28 mouse cellular contexts compared by ENCODE assay signal in genomic region chr2:118689875-118690274, GRCm38 (mm10). TPM values are rescaled to one million over a fixed set of nuclear protein-coding genes. Genes with fewer than 3 reads are reported as not detected.
DNase-seq lines count a peak whose midpoint lies in the region; ATAC-seq and TF ChIP-seq lines count a peak whose summit lies in the region.
"Had no signal": no experiment of that assay in that cellular context is flagged by ENCODE, and none has a peak within 500 bp of the region (broad histone marks: within the 10 kb centered on the region; RNA-seq: fewer than 3 reads in every experiment).

No protein-coding gene starts in this region.

- H3K9ac ChIP-seq in heart, postnatal 0 days (replicated peaks; ENCODE audit: low read depth, low read length) = no peak overlapping the region
- no peak overlapping the region for H3K9ac ChIP-seq in heart, embryonic 12.5 days
- no peak overlapping the region for H3K9ac ChIP-seq in liver, embryonic 14.5 days (replicated peaks)
- H3K9ac ChIP-seq in liver, embryonic 12.5 days = no peak overlapping the region
- no peak overlapping the region for H3K9ac ChIP-seq in embryonic facial prominence, embryonic 13.5 days
- H3K9ac ChIP-seq: embryonic facial prominence, embryonic 15.5 days; forebrain, embryonic 15.5 days; hindbrain, embryonic 14.5 days; liver, embryonic 15.5 days; lung, embryonic 15.5 days had no signal

- no peak overlapping the region for H3K27ac ChIP-seq in heart, postnatal 0 days (ENCODE audit: low read depth)
- no peak overlapping the region for H3K27ac ChIP-seq in heart, embryonic 12.5 days (ENCODE audit: poor library complexity, severe bottlenecking)
- H3K27ac ChIP-seq in liver, embryonic 14.5 days = no peak overlapping the region
- H3K27ac ChIP-seq in liver, embryonic 12.5 days = no peak overlapping the region
- H3K27ac ChIP-seq in embryonic facial prominence, embryonic 13.5 days = no peak overlapping the region
- H3K27ac ChIP-seq: embryonic facial prominence, embryonic 15.5 days; forebrain, embryonic 15.5 days; hindbrain, embryonic 14.5 days; liver, embryonic 15.5 days; lung, embryonic 15.5 days had no signal

- WGBS in heart, postnatal 0 days = 58% methylated on average over 10 of the region's 10 CpGs
- WGBS in heart, embryonic 12.5 days = 71% methylated on average over 10 of the region's 10 CpGs
- 61% methylated on average over 10 of the region's 10 CpGs for WGBS in liver, embryonic 14.5 days (ENCODE audit: insufficient replicate concordance)
- WGBS in liver, embryonic 12.5 days (ENCODE audit: insufficient replicate concordance) = 71% methylated on average over 10 of the region's 10 CpGs
- 82% methylated on average over 10 of the region's 10 CpGs for WGBS in embryonic facial prominence, embryonic 13.5 days

- H3K27me3 ChIP-seq in heart, postnatal 0 days (ENCODE audit: control insufficient read depth, insufficient read depth, low read length) = no peaks in the 10 kb centered on the region
- H3K27me3 ChIP-seq in heart, embryonic 12.5 days (replicated peaks) = peaks cover 64% of the 10 kb centered on the region
- H3K27me3 ChIP-seq in liver, embryonic 14.5 days (ENCODE audit: control insufficient read depth, insufficient read depth, low read length) = no peaks in the 10 kb centered on the region; the same call in 1 of the 2 replicates
- peaks cover 37% of the 10 kb centered on the region for H3K27me3 ChIP-seq in liver, embryonic 12.5 days (replicated peaks)
- peaks cover 18% of the 10 kb centered on the region for H3K27me3 ChIP-seq in embryonic facial prominence, embryonic 13.5 days
- H3K27me3 ChIP-seq: embryonic facial prominence, embryonic 15.5 days; forebrain, embryonic 15.5 days; lung, embryonic 15.5 days had no signal

- H3K4me3 ChIP-seq in heart, postnatal 0 days (ENCODE audit: low read depth, low read length) = no peak overlapping the region
- no peak overlapping the region for H3K4me3 ChIP-seq in heart, embryonic 12.5 days
- H3K4me3 ChIP-seq in liver, embryonic 14.5 days (ENCODE audit: insufficient read depth in 1 of 2, low read depth in 2 of 2, low read length in 2 of 2) = no peak overlapping the region
- H3K4me3 ChIP-seq in liver, embryonic 12.5 days = no peak overlapping the region
- H3K4me3 ChIP-seq in embryonic facial prominence, embryonic 13.5 days = no peak overlapping the region
- H3K4me3 ChIP-seq: embryonic facial prominence, embryonic 15.5 days; forebrain, embryonic 15.5 days; liver, embryonic 15.5 days; lung, embryonic 15.5 days had no signal

- no peaks in the 10 kb centered on the region for H3K36me3 ChIP-seq in heart, postnatal 0 days (replicated peaks; ENCODE audit: control insufficient read depth, insufficient read depth, low read length)
- H3K36me3 ChIP-seq in heart, embryonic 12.5 days = no peaks in the 10 kb centered on the region
- no peaks in the 10 kb centered on the region for H3K36me3 ChIP-seq in liver, embryonic 14.5 days (replicated peaks; ENCODE audit: control insufficient read depth, insufficient read depth, low read depth)
- no peaks in the 10 kb centered on the region for H3K36me3 ChIP-seq in liver, embryonic 12.5 days
- no peaks in the 10 kb centered on the region for H3K36me3 ChIP-seq in embryonic facial prominence, embryonic 13.5 days
- H3K36me3 ChIP-seq: embryonic facial prominence, embryonic 15.5 days; forebrain, embryonic 15.5 days; liver, embryonic 15.5 days; lung, embryonic 15.5 days had no signal

- H3K9me3 ChIP-seq in heart, postnatal 0 days (replicated peaks; ENCODE audit: control insufficient read depth, low read length) = no peaks in the 10 kb centered on the region
- H3K9me3 ChIP-seq in heart, embryonic 12.5 days (replicated peaks) = no peaks in the 10 kb centered on the region
- no peaks in the 10 kb centered on the region for H3K9me3 ChIP-seq in liver, embryonic 14.5 days (ENCODE audit: control insufficient read depth, low read length)
- H3K9me3 ChIP-seq in liver, embryonic 12.5 days (replicated peaks) = no peaks in the 10 kb centered on the region
- H3K9me3 ChIP-seq in embryonic facial prominence, embryonic 13.5 days = no peaks in the 10 kb centered on the region
- H3K9me3 ChIP-seq: embryonic facial prominence, embryonic 15.5 days; forebrain, embryonic 15.5 days; liver, embryonic 15.5 days; lung, embryonic 15.5 days had no signal

- DNase-seq in heart, postnatal 0 days (ENCODE audit: low spot score) = no peak
- no peak for DNase-seq in liver, embryonic 14.5 days (ENCODE audit: low read depth in 3 of 3, low spot score in 3 of 3)
- DNase-seq in kidney, postnatal 25 days = peak; percentile 44 to 66
- DNase-seq in c-Kit-positive CD71-positive TER-119-positive erythroid progenitor cells, embryonic 14.5 days (ENCODE audit: low spot score) = no peak
- DNase-seq: cerebellum, adult 2 months; cerebellum, postnatal 25 days; gastrocnemius, postnatal 10 days; heart, adult 11 months; heart, postnatal 14 days; lung, postnatal 4 days; retina, postnatal 1 day; right cerebral cortex, postnatal 25 days; spleen, adult 18-20 months; thymus, postnatal 14 days had no signal

- no peak overlapping the region for H3K4me2 ChIP-seq in heart, postnatal 0 days (ENCODE audit: low read depth, low read length)
- no peak overlapping the region for H3K4me2 ChIP-seq in heart, embryonic 12.5 days
- no peak overlapping the region for H3K4me2 ChIP-seq in liver, embryonic 14.5 days (ENCODE audit: low read depth)
- H3K4me2 ChIP-seq in liver, embryonic 12.5 days = no peak overlapping the region
- H3K4me2 ChIP-seq in embryonic facial prominence, embryonic 13.5 days = no peak overlapping the region
- H3K4me2 ChIP-seq: embryonic facial prominence, embryonic 15.5 days; forebrain, embryonic 15.5 days; heart, embryonic 11.5 days; hindbrain, embryonic 14.5 days; liver, embryonic 15.5 days; lung, embryonic 15.5 days; midbrain, embryonic 11.5 days had no signal

- TF ChIP-seq CTCF in heart, postnatal 0 days (IDR thresholded peaks at IDR 0.05; ENCODE audit: low read depth) = no peak
- 0 out of 2 replicates have a peak, but pooled peaks have one; percentile 7 for TF ChIP-seq CTCF in liver, embryonic 14.5 days (IDR thresholded peaks at IDR 0.05; ENCODE audit: low read depth)

- no peak for TF ChIP-seq EP300 in heart, postnatal 0 days (IDR thresholded peaks at IDR 0.05; ENCODE audit: low read depth)
- no peak for TF ChIP-seq EP300 in liver, embryonic 14.5 days (IDR thresholded peaks at IDR 0.05; ENCODE audit: low read depth)

- ATAC-seq in heart, postnatal 0 days (ENCODE audit: insufficient read depth, low read depth) = peak; percentile 7; the same call in 1 of the 2 replicates
- no peak for ATAC-seq in heart, embryonic 12.5 days (ENCODE audit: insufficient number of reproducible peaks, low FRiP score)
- no peak for ATAC-seq in liver, embryonic 14.5 days (ENCODE audit: insufficient read depth)
- ATAC-seq in liver, embryonic 12.5 days = no peak
- ATAC-seq in embryonic facial prominence, embryonic 13.5 days (ENCODE audit: insufficient number of reproducible peaks, insufficient read depth, low FRiP score, low TSS enrichment, low read depth) = peak; percentile 28; the same call in 1 of the 2 replicates
- no peak for ATAC-seq in monocyte, adult 5-6 weeks (replicated peaks; ENCODE audit: insufficient number of reproducible peaks, low FRiP score, low TSS enrichment, poor library complexity, severe bottlenecking)
- ATAC-seq: forebrain, embryonic 15.5 days; inflammation-experienced regulatory T-cells, adult 6 months had no signal

- H3K4me1 ChIP-seq in heart, postnatal 0 days (ENCODE audit: control insufficient read depth, insufficient read depth) = no peaks in the 10 kb centered on the region
- H3K4me1 ChIP-seq in heart, embryonic 12.5 days (replicated peaks) = no peaks in the 10 kb centered on the region
- no peaks in the 10 kb centered on the region for H3K4me1 ChIP-seq in liver, embryonic 14.5 days (replicated peaks; ENCODE audit: control insufficient read depth in 2 of 2, insufficient read depth in 2 of 2, low read length in 1 of 2)
- H3K4me1 ChIP-seq in liver, embryonic 12.5 days = no peaks in the 10 kb centered on the region
- no peaks in the 10 kb centered on the region for H3K4me1 ChIP-seq in embryonic facial prominence, embryonic 13.5 days
- H3K4me1 ChIP-seq: forebrain, embryonic 15.5 days; liver, embryonic 15.5 days had no signal

RNA-seq across cellular contexts. Expression of gene Ankrd63, which starts 13.9 kb away (rescaled TPM):
- 7.6 and 14.3 TPM in 2 replicates for total RNA-seq in heart, postnatal 0 days (2014; rRNA removed; ENCODE audit: low replicate concordance)
- polyA plus RNA-seq in heart, postnatal 0 days (2015; fragmentation: Nextera tagmentation; extraction: Ambion mirVana) = 1.6 and 2.0 TPM in 2 replicates
- 1.2 and 1.4 TPM in 2 replicates for polyA plus RNA-seq in heart, embryonic 12.5 days (2016; fragmentation: Nextera tagmentation; extraction: Ambion mirVana)
- polyA plus RNA-seq in liver, embryonic 14.5 days (2012; rRNA removed) = 0.03 and 0.07 TPM in 2 replicates
- 0.03 TPM in 1 of 2 replicates, not detected in the other for polyA plus RNA-seq in liver, embryonic 14.5 days (2014; fragmentation: Nextera tagmentation; extraction: Ambion mirVana)
- polyA plus RNA-seq in liver, embryonic 12.5 days (2016; fragmentation: Nextera tagmentation; extraction: Ambion mirVana) = 0.07 TPM in 1 of 2 replicates, not detected in the other
- polyA plus RNA-seq in embryonic facial prominence, embryonic 13.5 days (2015; fragmentation: Nextera tagmentation; extraction: Ambion mirVana) = 0.07 TPM in 1 of 2 replicates, not detected in the other
- total RNA-seq in monocyte, adult 5-6 weeks (2017) = 0.58 TPM in 1 of 3 replicates, not detected in the others
- polyA plus RNA-seq: hindbrain, embryonic 14.5 days; inflammation-experienced regulatory T-cells, adult 6 months; midbrain, embryonic 11.5 days; neural tube, embryonic 11.5 days had no signal

RNA-seq across cellular contexts. Expression of gene Pak6, which starts 26.8 kb away (rescaled TPM):
- 16.8 and 17.0 TPM in 2 replicates for total RNA-seq in heart, postnatal 0 days (2014; rRNA removed; ENCODE audit: low replicate concordance)
- polyA plus RNA-seq in heart, postnatal 0 days (2015; fragmentation: Nextera tagmentation; extraction: Ambion mirVana) = 7.9 and 9.0 TPM in 2 replicates
- 4.6 and 5.8 TPM in 2 replicates for polyA plus RNA-seq in heart, embryonic 12.5 days (2016; fragmentation: Nextera tagmentation; extraction: Ambion mirVana)
- 0.48 and 0.60 TPM in 2 replicates for polyA plus RNA-seq in liver, embryonic 14.5 days (2012; rRNA removed)
- polyA plus RNA-seq in liver, embryonic 14.5 days (2014; fragmentation: Nextera tagmentation; extraction: Ambion mirVana) = 0.17 and 0.68 TPM in 2 replicates
- polyA plus RNA-seq in liver, embryonic 12.5 days (2016; fragmentation: Nextera tagmentation; extraction: Ambion mirVana) = 1.4 and 1.9 TPM in 2 replicates
- 2.2 and 2.7 TPM in 2 replicates for polyA plus RNA-seq in embryonic facial prominence, embryonic 13.5 days (2015; fragmentation: Nextera tagmentation; extraction: Ambion mirVana)
- total RNA-seq in monocyte, adult 5-6 weeks (2017) = 0.21 TPM in 1 of 3 replicates, not detected in the others

RNA-seq across cellular contexts. Expression of gene Plcb2, which starts 38.4 kb away (rescaled TPM):
- 1.6 and 7.6 TPM in 2 replicates for total RNA-seq in heart, postnatal 0 days (2014; rRNA removed; ENCODE audit: low replicate concordance)
- polyA plus RNA-seq in heart, postnatal 0 days (2015; fragmentation: Nextera tagmentation; extraction: Ambion mirVana) = 2.0 and 2.6 TPM in 2 replicates
- 1.4 and 1.5 TPM in 2 replicates for polyA plus RNA-seq in heart, embryonic 12.5 days (2016; fragmentation: Nextera tagmentation; extraction: Ambion mirVana)
- 2.6 and 3.1 TPM in 2 replicates for polyA plus RNA-seq in liver, embryonic 14.5 days (2012; rRNA removed)
- polyA plus RNA-seq in liver, embryonic 14.5 days (2014; fragmentation: Nextera tagmentation; extraction: Ambion mirVana) = 1.5 and 1.7 TPM in 2 replicates
- polyA plus RNA-seq in liver, embryonic 12.5 days (2016; fragmentation: Nextera tagmentation; extraction: Ambion mirVana) = 2.5 and 2.6 TPM in 2 replicates
- 0.47 and 0.55 TPM in 2 replicates for polyA plus RNA-seq in embryonic facial prominence, embryonic 13.5 days (2015; fragmentation: Nextera tagmentation; extraction: Ambion mirVana)
- total RNA-seq in monocyte, adult 5-6 weeks (2017) = 32.8 to 44.3 TPM (median 36.3 TPM) in 3 replicates
- polyA plus RNA-seq: C2C12 had no signal

RNA-seq across cellular contexts. Expression of gene Inafm2, which starts 55.7 kb away (rescaled TPM):
- 39.4 and 44.2 TPM in 2 replicates for total RNA-seq in heart, postnatal 0 days (2014; rRNA removed; ENCODE audit: low replicate concordance)
- polyA plus RNA-seq in heart, postnatal 0 days (2015; fragmentation: Nextera tagmentation; extraction: Ambion mirVana) = 39.9 and 48.4 TPM in 2 replicates
- 33.8 and 37.3 TPM in 2 replicates for polyA plus RNA-seq in heart, embryonic 12.5 days (2016; fragmentation: Nextera tagmentation; extraction: Ambion mirVana)
- 4.1 and 5.0 TPM in 2 replicates for polyA plus RNA-seq in liver, embryonic 14.5 days (2012; rRNA removed)
- polyA plus RNA-seq in liver, embryonic 14.5 days (2014; fragmentation: Nextera tagmentation; extraction: Ambion mirVana) = 18.3 and 22.8 TPM in 2 replicates
- polyA plus RNA-seq in liver, embryonic 12.5 days (2016; fragmentation: Nextera tagmentation; extraction: Ambion mirVana) = 23.1 TPM in 2 replicates
- 12.7 and 13.1 TPM in 2 replicates for polyA plus RNA-seq in embryonic facial prominence, embryonic 13.5 days (2015; fragmentation: Nextera tagmentation; extraction: Ambion mirVana)
- total RNA-seq in monocyte, adult 5-6 weeks (2017) = 14.5 to 23.9 TPM (median 19.3 TPM) in 3 replicates

Comparison
In these comparisons a context has a peak if more than half of its experiments do, and no peak if none do; other contexts are left out.
1. ATAC-seq: peak in heart, postnatal 0 days (single experiment) and embryonic facial prominence, embryonic 13.5 days (single experiment); none in heart, embryonic 12.5 days (single experiment), liver, embryonic 14.5 days (single experiment), liver, embryonic 12.5 days (single experiment) and monocyte, adult 5-6 weeks (single experiment).
2. DNase-seq: peak in kidney, postnatal 25 days (2 of 2); none in heart, postnatal 0 days (single experiment), liver, embryonic 14.5 days (0 of 3) and c-Kit-positive CD71-positive TER-119-positive erythroid progenitor cells, embryonic 14.5 days (single experiment).